Mouse (Mus musculus): ENCODE results near the gene Jazf1.

- TF ChIP-seq CTCF (IDR thresholded peaks at IDR 0.05; ENCODE audit: borderline replicate concordance, insufficient read depth, low read length), result no peak
- TF ChIP-seq POLR2A (IDR thresholded peaks at IDR 0.05; ENCODE audit: low read depth, low read length), result no peak
Observed at GRCm38 (mm10) chr6:53068875-53069178, 396 bp upstream of the Jazf1 start.

Measured in embryonic fibroblast, embryonic 13.5 days (primary cell).